Mouse (Mus musculus) liver, embryonic 12.5 days (tissue): ENCODE measurements at regions not wholly inside any gene's neighbourhood (a gene's known extent, or its start where the extent isn't known, plus 50 kb on each side); places are given as distances from the start of the nearest gene placed in this dataset.

Experiments used
- ATAC-seq: fragments of 200-750 bp; cut with Nextera tagmentation; 2 replicates; pipeline ENCODE4 v1.8.0; 2017; ENCODE audit warnings: moderate number of reproducible peaks, mild to moderate bottlenecking, moderate library complexity
- H3K27ac ChIP-seq: fragments of 300-500 bp; sonication (generic); 2 replicates; pipeline ENCODE4 v1.5.1; 2016; ENCODE audit warnings: mild to moderate bottlenecking
- H3K27me3 ChIP-seq: fragments of 300-500 bp; sonication (generic); replicated peaks from 2 replicates; pipeline ENCODE4 v1.6.1; 2016; ENCODE audit warnings: mild to moderate bottlenecking, moderate library complexity
- H3K36me3 ChIP-seq: fragments of 300-500 bp; sonication (generic); 2 replicates; pipeline ENCODE4 v1.6.1; 2016; ENCODE audit warnings: mild to moderate bottlenecking, moderate library complexity
- H3K4me1 ChIP-seq: fragments of 300-500 bp; sonication (generic); 2 replicates; pipeline ENCODE4 v1.6.1; 2016
- H3K4me2 ChIP-seq: fragments of 300-500 bp; sonication (generic); 2 replicates; pipeline ENCODE4 v1.6.1; 2016; ENCODE audit warnings: mild to moderate bottlenecking, moderate library complexity
- H3K4me3 ChIP-seq: fragments of 300-500 bp; sonication (generic); 2 replicates; pipeline ENCODE4 v1.5.1; 2016; ENCODE audit warnings: mild to moderate bottlenecking, moderate library complexity
- H3K9ac ChIP-seq: fragments of 300-500 bp; sonication (generic); 2 replicates; pipeline ENCODE4 v1.6.1; 2016; ENCODE audit warnings: mild to moderate bottlenecking, moderate library complexity
- H3K9me3 ChIP-seq: fragments of 300-500 bp; sonication (generic); replicated peaks from 2 replicates; pipeline ENCODE4 v1.6.1; 2016; ENCODE audit warnings: mild to moderate bottlenecking, moderate library complexity
- WGBS: fragments of 180-500 bp; shearing (Covaris S2); methylation state at CpG from one replicate; pipeline ENCODE4 v1.1.7; 2016; ENCODE audit not compliant: insufficient replicate concordance; 5-methylcytosine and 5-hydroxymethylcytosine counted together

- Histone ChIP-seq H3K4me2 (peak overlapping the region; percentile 72), H3K27me3 (peaks cover 73% of the 10 kb centered on the region), H3K9ac (no peak overlapping the region), H3K27ac (no peak overlapping the region), H3K36me3 (no peaks in the 10 kb centered on the region), H3K4me1 (peaks cover 54% of the 10 kb centered on the region), H3K4me3 (peak overlapping the region; percentile 46), H3K9me3 (no peaks in the 10 kb centered on the region)
- WGBS: 2% methylated on average over 35 of the region's 35 CpGs
- no peak for ATAC-seq
Measured at GRCm38 (mm10) chr14:61686101-61686691, 78.9 kb downstream of the Kcnrg start.

- H3K27me3 ChIP-seq: peaks cover 80% of the 10 kb centered on the region
- H3K4me3 ChIP-seq: peak overlapping the region; percentile 46
- H3K27ac ChIP-seq: no peak overlapping the region
- H3K9me3 ChIP-seq: no peaks in the 10 kb centered on the region
- peak overlapping the region; percentile 46 for H3K9ac ChIP-seq
- H3K4me1 ChIP-seq: peaks cover 60% of the 10 kb centered on the region
- under 1% methylated on average over 33 of the region's 33 CpGs for WGBS
- H3K4me2 ChIP-seq: peak overlapping the region; percentile 72
- H3K36me3 ChIP-seq: no peaks in the 10 kb centered on the region
- ATAC-seq: no peak
Measured at GRCm38 (mm10) chr14:61686821-61687341, 79.6 kb downstream of the Kcnrg start.

GRCm38 (mm10) chr14:61687346-61688012 lies 80.2 kb downstream of the Kcnrg start:
- no peaks in the 10 kb centered on the region for H3K9me3 ChIP-seq
- 2% methylated on average over 15 of the region's 15 CpGs for WGBS
- H3K9ac ChIP-seq: no peak overlapping the region
- peaks cover 86% of the 10 kb centered on the region for H3K27me3 ChIP-seq
- H3K36me3 ChIP-seq: no peaks in the 10 kb centered on the region
- peak overlapping the region; percentile 46 for H3K4me3 ChIP-seq
- no peak overlapping the region for H3K27ac ChIP-seq
- peak overlapping the region; percentile 72 for H3K4me2 ChIP-seq
- ATAC-seq: no peak
- peaks cover 60% of the 10 kb centered on the region for H3K4me1 ChIP-seq

DNA sequence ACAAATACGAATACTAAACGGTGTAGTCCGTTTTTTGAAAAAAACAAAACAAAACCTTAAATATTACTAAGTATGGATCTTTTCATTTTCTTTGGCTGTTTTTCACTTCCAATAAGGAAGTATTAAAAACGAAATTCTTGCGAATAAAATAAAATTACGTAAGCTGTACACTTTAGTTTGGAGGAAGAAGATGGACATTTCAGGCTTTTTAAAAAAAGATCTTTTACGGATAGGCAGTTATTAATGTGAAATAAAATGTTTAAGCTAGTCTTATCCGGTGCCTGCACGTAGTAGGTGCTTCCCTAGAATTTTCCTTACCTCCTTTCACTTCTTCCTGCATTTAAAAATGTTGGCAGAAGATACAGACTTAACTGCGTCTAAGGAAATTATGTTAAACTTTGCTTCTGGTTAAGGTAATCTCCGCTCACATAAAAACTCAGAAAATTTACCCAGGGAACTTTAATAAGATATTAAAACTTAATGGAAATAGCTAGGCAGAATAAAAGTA lies 80.8 kb downstream of the Kcnrg start:
- H3K9me3 ChIP-seq: no peaks in the 10 kb centered on the region
- ATAC-seq: no peak
- H3K4me1 ChIP-seq: peaks cover 59% of the 10 kb centered on the region
- WGBS: 6% methylated on average over 11 of the region's 11 CpGs
- H3K27ac ChIP-seq: no peak overlapping the region
- H3K27me3 ChIP-seq: peaks cover 91% of the 10 kb centered on the region
- H3K9ac ChIP-seq: no peak overlapping the region
- H3K36me3 ChIP-seq: no peaks in the 10 kb centered on the region
- no peak overlapping the region for H3K4me3 ChIP-seq
- no peak overlapping the region for H3K4me2 ChIP-seq

GRCm38 (mm10) chr14:61688666-61689065 lies 81.4 kb downstream of the Kcnrg start:
- no peaks in the 10 kb centered on the region for H3K36me3 ChIP-seq
- peak overlapping the region; percentile 53 for H3K4me2 ChIP-seq
- H3K4me3 ChIP-seq: no peak overlapping the region
- H3K27ac ChIP-seq: no peak overlapping the region
- no peaks in the 10 kb centered on the region for H3K9me3 ChIP-seq
- ATAC-seq: no peak
- H3K27me3 ChIP-seq: peaks cover 92% of the 10 kb centered on the region
- H3K4me1 ChIP-seq: peaks cover 53% of the 10 kb centered on the region
- no peak overlapping the region for H3K9ac ChIP-seq
- 5% methylated on average over 9 of the region's 9 CpGs for WGBS

GRCm38 (mm10) chr14:61689281-61689680 lies 82.0 kb downstream of the Kcnrg start:
- peak overlapping the region; percentile 17 for H3K4me3 ChIP-seq
- H3K36me3 ChIP-seq: no peaks in the 10 kb centered on the region
- no peaks in the 10 kb centered on the region for H3K9me3 ChIP-seq
- H3K27me3 ChIP-seq: peaks cover 86% of the 10 kb centered on the region
- no peak for ATAC-seq
- peak overlapping the region; percentile 53 for H3K4me2 ChIP-seq
- H3K9ac ChIP-seq: no peak overlapping the region
- 3% methylated on average over 21 of the region's 21 CpGs for WGBS
- peaks cover 47% of the 10 kb centered on the region for H3K4me1 ChIP-seq
- H3K27ac ChIP-seq: no peak overlapping the region

- WGBS: 18% methylated on average over 24 of the region's 24 CpGs
- peak overlapping the region; percentile 17 for H3K4me3 ChIP-seq
- peaks cover 81% of the 10 kb centered on the region for H3K27me3 ChIP-seq
- H3K36me3 ChIP-seq: no peaks in the 10 kb centered on the region
- no peaks in the 10 kb centered on the region for H3K9me3 ChIP-seq
- ATAC-seq: no peak
- peaks cover 42% of the 10 kb centered on the region for H3K4me1 ChIP-seq
- peak overlapping the region; percentile 53 for H3K4me2 ChIP-seq
- no peak overlapping the region for H3K9ac ChIP-seq
- H3K27ac ChIP-seq: no peak overlapping the region
Measured at GRCm38 (mm10) chr14:61689776-61690175, 82.5 kb downstream of the Kcnrg start.

DNA sequence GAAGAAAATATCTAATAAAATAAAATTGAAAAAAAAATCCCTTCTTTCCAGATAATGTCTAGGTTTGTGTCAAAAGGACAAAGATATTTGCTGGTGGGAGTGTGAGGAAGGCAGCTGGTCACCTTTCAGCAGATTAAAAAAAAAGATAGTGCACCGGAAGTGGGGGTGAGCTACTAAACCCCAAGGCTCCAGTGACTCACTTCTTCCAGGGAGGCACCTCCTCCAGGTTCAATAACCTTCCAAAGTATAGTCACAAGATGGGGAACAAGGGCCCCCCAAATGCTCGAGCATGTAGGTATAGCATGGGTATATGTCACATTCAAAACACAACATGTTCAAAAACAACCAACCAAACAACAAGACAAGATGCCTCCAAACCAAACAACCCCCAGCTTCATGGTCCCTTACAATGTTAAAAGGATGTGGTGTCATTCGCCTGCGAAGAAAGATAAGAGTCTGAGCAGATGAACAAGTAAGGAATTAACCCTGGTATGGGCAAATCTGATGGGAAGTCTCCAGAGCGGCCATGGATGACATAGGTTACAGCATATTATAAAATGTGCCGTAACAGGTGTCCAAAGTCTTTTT lies 84.6 kb downstream of the Kcnrg start:
- Histone ChIP-seq H3K9me3 (no peaks in the 10 kb centered on the region), H3K27ac (no peak overlapping the region), H3K9ac (no peak overlapping the region), H3K4me2 (no peak overlapping the region), H3K36me3 (no peaks in the 10 kb centered on the region), H3K27me3 (peaks cover 60% of the 10 kb centered on the region), H3K4me3 (no peak overlapping the region), H3K4me1 (peaks cover 23% of the 10 kb centered on the region)
- no peak for ATAC-seq
- WGBS: 36% methylated on average over 6 of the region's 6 CpGs

GRCm38 (mm10) chr14:61694796-61695195 lies 87.5 kb downstream of the Kcnrg start:
- Histone ChIP-seq H3K4me3 (no peak overlapping the region), H3K27ac (no peak overlapping the region), H3K9me3 (no peaks in the 10 kb centered on the region), H3K4me2 (no peak overlapping the region), H3K4me1 (0 out of 2 replicates have a peak, but pooled peaks cover 8% of the 10 kb centered on the region), H3K36me3 (no peaks in the 10 kb centered on the region), H3K27me3 (peaks cover 34% of the 10 kb centered on the region), H3K9ac (no peak overlapping the region)
- no peak for ATAC-seq
- 80% methylated on average over 3 of the region's 3 CpGs for WGBS

DNA sequence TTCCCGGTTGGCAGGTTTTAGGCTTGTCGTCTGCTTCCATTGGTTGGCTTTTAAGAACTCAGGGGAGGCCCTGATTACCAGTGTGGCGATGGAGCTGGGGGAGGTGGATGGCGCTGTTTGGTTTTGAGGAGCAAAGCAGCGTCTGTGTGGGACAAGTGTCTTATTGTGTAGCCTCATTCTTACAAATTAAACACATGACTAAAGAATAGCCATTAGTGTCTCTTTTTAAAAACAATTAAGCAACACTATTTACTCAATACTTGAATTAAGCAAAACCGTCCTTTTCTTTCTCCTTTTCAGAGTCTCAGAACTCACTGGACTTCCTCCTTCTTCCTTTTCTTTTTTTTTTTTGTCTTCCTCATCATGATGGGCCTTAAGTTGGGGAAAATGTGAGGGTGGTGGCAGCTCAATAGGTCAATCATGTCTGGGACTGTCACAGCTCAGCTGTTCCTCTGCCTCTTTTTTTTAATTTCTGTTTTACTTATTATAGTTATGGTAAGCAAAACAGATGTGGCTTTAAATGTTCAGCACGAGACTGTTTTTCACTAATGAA lies 89.1 kb downstream of the Kcnrg start:
- WGBS: 66% methylated on average over 7 of the region's 7 CpGs
- H3K36me3 ChIP-seq: no peaks in the 10 kb centered on the region
- no peaks in the 10 kb centered on the region for H3K9me3 ChIP-seq
- no peak overlapping the region for H3K4me2 ChIP-seq
- H3K27ac ChIP-seq: no peak overlapping the region
- no peak overlapping the region for H3K4me3 ChIP-seq
- 0 out of 2 replicates have a peak, but pooled peaks cover 6% of the 10 kb centered on the region for H3K4me1 ChIP-seq
- ATAC-seq: no peak
- H3K27me3 ChIP-seq: peaks cover 18% of the 10 kb centered on the region
- H3K9ac ChIP-seq: no peak overlapping the region

- H3K9me3 ChIP-seq: no peaks in the 10 kb centered on the region
- no peak overlapping the region for H3K4me3 ChIP-seq
- no peaks in the 10 kb centered on the region for H3K36me3 ChIP-seq
- H3K27ac ChIP-seq: no peak overlapping the region
- H3K27me3 ChIP-seq: peaks cover 11% of the 10 kb centered on the region
- H3K4me1 ChIP-seq: no peaks in the 10 kb centered on the region
- no peak overlapping the region for H3K9ac ChIP-seq
- WGBS: 77% methylated on average over 13 of the region's 13 CpGs
- ATAC-seq: no peak
- no peak overlapping the region for H3K4me2 ChIP-seq
Measured at GRCm38 (mm10) chr14:61696886-61697554, 89.8 kb downstream of the Kcnrg start.
